Mouse (Mus musculus) midbrain, embryonic 15.5 days (tissue): ENCODE results near the gene Sphkap. TPM values are rescaled to one million over a fixed set of nuclear protein-coding genes. Genes with fewer than 3 reads are reported as not detected.

ENCODE experiments used
- ATAC-seq: fragments of 200-750 bp; cut with Nextera tagmentation; replicated peaks from 2 replicates; pipeline ENCODE4 v1.8.0; 2017; ENCODE audit warnings: moderate TSS enrichment
- H3K27ac ChIP-seq: fragments of 300-500 bp; sonication (generic); 2 replicates; pipeline ENCODE4 v1.5.1; 2015; ENCODE audit warnings: mild to moderate bottlenecking, inconsistent platforms
- H3K27me3 ChIP-seq: fragments of 300-500 bp; sonication (generic); replicated peaks from 2 replicates; pipeline ENCODE4 v1.6.1; 2015; ENCODE audit warnings: inconsistent platforms
- H3K36me3 ChIP-seq: fragments of 300-500 bp; sonication (generic); replicated peaks from 2 replicates; pipeline ENCODE4 v1.6.1; 2015; ENCODE audit warnings: inconsistent platforms
- H3K4me1 ChIP-seq: fragments of 300-500 bp; sonication (generic); 2 replicates; pipeline ENCODE4 v1.6.1; 2015; ENCODE audit warnings: inconsistent platforms
- H3K4me2 ChIP-seq: fragments of 300-500 bp; sonication (generic); 2 replicates; pipeline ENCODE4 v1.6.1; 2015; ENCODE audit warnings: inconsistent platforms, mild to moderate bottlenecking, moderate library complexity
- H3K4me3 ChIP-seq: fragments of 300-500 bp; sonication (generic); 2 replicates; pipeline ENCODE4 v1.5.1; 2015; ENCODE audit warnings: mild to moderate bottlenecking, inconsistent platforms
- H3K9ac ChIP-seq: fragments of 300-500 bp; sonication (generic); 2 replicates; pipeline ENCODE4 v1.6.1; 2015; ENCODE audit warnings: mild to moderate bottlenecking, inconsistent platforms
- H3K9me3 ChIP-seq: fragments of 300-500 bp; sonication (generic); 2 replicates; pipeline ENCODE4 v1.6.1; 2016; ENCODE audit warnings: inconsistent platforms
- WGBS: fragments of 180-500 bp; shearing (Covaris S2); methylation state at CpG from one replicate; pipeline ENCODE4 v1.1.7; 2015; ENCODE audit warnings: mixed read lengths; 5-methylcytosine and 5-hydroxymethylcytosine counted together
- polyA plus RNA-seq: library from polyadenylated mRNA; unstranded; fragments of >200 nt; fragmentation: Nextera tagmentation; extraction: Ambion mirVana; gene quantifications from 2 replicates; pipeline ENCODE4 v1.2.1, GENCODE M21; 2015

The Sphkap gene
- polyA plus RNA-seq, 1 experiment from 2014 or later, result 13.9 TPM

GRCm38 (mm10) chr1:83276637-83277036 is 131.4 kb downstream of the Sphkap start:
- 92% methylated on average over 9 of the region's 9 CpGs for WGBS
- Histone ChIP-seq H3K27ac (0 out of 2 replicates have a peak overlapping the region, but pooled peaks have one; percentile 26), H3K4me3 (no peak overlapping the region), H3K9me3 (no peaks in the 10 kb centered on the region), H3K4me2 (no peak overlapping the region), H3K36me3 (no peaks in the 10 kb centered on the region), H3K9ac (no peak overlapping the region), H3K4me1 (no peaks in the 10 kb centered on the region), H3K27me3 (no peaks in the 10 kb centered on the region)
- no peak for ATAC-seq

DNA sequence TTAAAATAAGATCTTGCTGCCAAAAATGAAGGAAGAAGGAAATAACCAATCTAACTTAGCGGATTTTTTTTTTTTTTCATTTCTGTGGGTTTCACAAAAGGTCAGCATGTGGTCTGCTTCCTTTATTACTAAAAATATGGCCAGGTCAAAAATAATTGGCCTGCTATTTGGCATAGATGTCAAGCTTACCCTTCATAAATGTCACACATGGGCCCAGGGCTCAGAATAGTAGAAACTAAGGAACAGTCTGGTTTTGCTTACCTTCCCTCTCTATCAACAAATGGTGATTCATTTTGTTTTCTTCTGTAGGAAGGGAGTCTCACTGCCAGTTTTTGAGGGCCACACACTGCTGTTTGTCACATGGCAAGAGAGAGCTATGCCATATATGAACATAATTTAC is 156.3 kb downstream of the Sphkap start:
- H3K9ac ChIP-seq, result no peak overlapping the region
- H3K4me3 ChIP-seq, result no peak overlapping the region
- H3K27me3 ChIP-seq, result no peaks in the 10 kb centered on the region
- no peaks in the 10 kb centered on the region for H3K4me1 ChIP-seq
- H3K4me2 ChIP-seq, result no peak overlapping the region
- WGBS, result 94% methylated on average over 1 of the region's 1 CpGs
- H3K27ac ChIP-seq, result no peak overlapping the region
- no peaks in the 10 kb centered on the region for H3K9me3 ChIP-seq
- ATAC-seq, result no peak
- H3K36me3 ChIP-seq, result no peaks in the 10 kb centered on the region

GRCm38 (mm10) chr1:83248235-83248746 is 159.7 kb downstream of the Sphkap start:
- Histone ChIP-seq H3K27ac (no peak overlapping the region), H3K27me3 (no peaks in the 10 kb centered on the region), H3K4me3 (no peak overlapping the region), H3K36me3 (no peaks in the 10 kb centered on the region), H3K4me2 (no peak overlapping the region), H3K9me3 (no peaks in the 10 kb centered on the region), H3K9ac (no peak overlapping the region), H3K4me1 (no peaks in the 10 kb centered on the region)
- WGBS, result 86% methylated on average over 1 of the region's 1 CpGs
- ATAC-seq, result no peak

GRCm38 (mm10) chr1:83227946-83228345 is 180.1 kb downstream of the Sphkap start:
- H3K4me1 ChIP-seq, result no peaks in the 10 kb centered on the region
- no peak overlapping the region for H3K27ac ChIP-seq
- H3K27me3 ChIP-seq, result no peaks in the 10 kb centered on the region
- no peak overlapping the region for H3K4me3 ChIP-seq
- ATAC-seq, result no peak
- WGBS, result 85% methylated on average over 3 of the region's 3 CpGs
- H3K9me3 ChIP-seq, result no peaks in the 10 kb centered on the region
- no peak overlapping the region for H3K9ac ChIP-seq
- H3K36me3 ChIP-seq, result no peaks in the 10 kb centered on the region
- no peak overlapping the region for H3K4me2 ChIP-seq

- no peaks in the 10 kb centered on the region for H3K36me3 ChIP-seq
- H3K4me1 ChIP-seq, result no peaks in the 10 kb centered on the region
- H3K4me2 ChIP-seq, result no peak overlapping the region
- no peak overlapping the region for H3K9ac ChIP-seq
- no peaks in the 10 kb centered on the region for H3K9me3 ChIP-seq
- no peak for ATAC-seq
- H3K4me3 ChIP-seq, result no peak overlapping the region
- no peaks in the 10 kb centered on the region for H3K27me3 ChIP-seq
- no peak overlapping the region for H3K27ac ChIP-seq
These were observed 183.5 kb downstream of the Sphkap start for GRCm38 (mm10) chr1:83224423-83224960.

GRCm38 (mm10) chr1:83223072-83223471 is 184.9 kb downstream of the Sphkap start:
- Histone ChIP-seq H3K4me2 (no peak overlapping the region), H3K4me1 (no peaks in the 10 kb centered on the region), H3K27me3 (no peaks in the 10 kb centered on the region), H3K9me3 (no peaks in the 10 kb centered on the region), H3K9ac (no peak overlapping the region), H3K36me3 (no peaks in the 10 kb centered on the region), H3K4me3 (no peak overlapping the region), H3K27ac (no peak overlapping the region)
- ATAC-seq, result no peak
- WGBS, result 74% methylated on average over 1 of the region's 1 CpGs

DNA sequence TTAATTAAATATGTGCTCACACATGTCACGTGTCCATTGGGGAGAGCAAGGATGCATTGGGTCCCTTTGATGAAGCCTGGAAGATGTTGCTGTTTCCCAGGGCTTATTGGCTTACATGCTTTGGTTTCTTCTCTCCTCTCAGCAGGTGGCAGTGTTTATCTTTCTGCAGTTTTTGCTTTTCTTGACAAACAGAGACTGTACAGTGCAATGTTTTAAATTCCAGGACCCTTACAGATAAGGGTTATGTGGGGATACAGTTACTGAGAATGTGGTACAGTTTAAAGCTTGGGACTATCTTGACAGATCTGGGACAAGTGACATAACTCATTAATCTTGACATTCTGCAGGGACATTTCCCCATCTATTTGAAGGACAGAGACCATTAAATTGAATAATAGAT is 189.7 kb downstream of the Sphkap start:
- no peaks in the 10 kb centered on the region for H3K27me3 ChIP-seq
- H3K9me3 ChIP-seq, result no peaks in the 10 kb centered on the region
- H3K27ac ChIP-seq, result no peak overlapping the region
- no peak overlapping the region for H3K9ac ChIP-seq
- no peaks in the 10 kb centered on the region for H3K36me3 ChIP-seq
- WGBS, result 44% methylated on average over 1 of the region's 1 CpGs
- 0 out of 2 replicates have a peak, but pooled peaks have one; percentile 30 for ATAC-seq
- no peak overlapping the region for H3K4me3 ChIP-seq
- H3K4me2 ChIP-seq, result no peak overlapping the region
- H3K4me1 ChIP-seq, result no peaks in the 10 kb centered on the region

GRCm38 (mm10) chr1:83209981-83210380 is 198.0 kb downstream of the Sphkap start:
- Histone ChIP-seq H3K4me1 (no peaks in the 10 kb centered on the region), H3K27ac (no peak overlapping the region), H3K9me3 (no peaks in the 10 kb centered on the region), H3K4me2 (no peak overlapping the region), H3K27me3 (no peaks in the 10 kb centered on the region), H3K4me3 (no peak overlapping the region), H3K9ac (no peak overlapping the region), H3K36me3 (no peaks in the 10 kb centered on the region)
- WGBS, result 86% methylated on average over 1 of the region's 1 CpGs
- ATAC-seq, result no peak

Other genes with a start within 250 kb of the Sphkap start
- 1.2 and 1.9 TPM in 2 replicates for gene Daw1, start 248.4 kb downstream of the Sphkap start, polyA plus RNA-seq